Mouse (Mus musculus) embryonic facial prominence, embryonic 10.5 days (tissue): Measurements from ENCODE around the gene Snapc2. TPM values are rescaled to one million over a fixed set of nuclear protein-coding genes. Genes with fewer than 3 reads are reported as not detected.

Experiments
- DNase-seq: peaks from one replicate; pipeline ENCODE4 v3.0.0-alpha.2; 2017; ENCODE audit warnings: low spot score
- H3K27ac ChIP-seq: fragments of 300-500 bp; sonication (generic); replicated peaks from 2 replicates; pipeline ENCODE4 v1.5.1; 2016; ENCODE audit warnings: mild to moderate bottlenecking
- H3K27me3 ChIP-seq: fragments of 300-500 bp; sonication (generic); replicated peaks from 2 replicates; pipeline ENCODE4 v1.6.1; 2016; ENCODE audit warnings: low read depth, mild to moderate bottlenecking; ENCODE audit not compliant: poor library complexity, severe bottlenecking
- H3K36me3 ChIP-seq: fragments of 300-500 bp; sonication (generic); replicated peaks from 2 replicates; pipeline ENCODE4 v1.6.1; 2016; ENCODE audit warnings: mild to moderate bottlenecking, moderate library complexity
- H3K4me1 ChIP-seq: fragments of 300-500 bp; sonication (generic); 2 replicates; pipeline ENCODE4 v1.6.1; 2016
- H3K4me3 ChIP-seq: fragments of 300-500 bp; sonication (generic); 2 replicates; pipeline ENCODE4 v1.5.1; 2016; ENCODE audit warnings: mild to moderate bottlenecking, moderate library complexity
- H3K9me3 ChIP-seq: fragments of 300-500 bp; sonication (generic); 2 replicates; pipeline ENCODE4 v1.6.1; 2016; ENCODE audit warnings: mild to moderate bottlenecking
- WGBS: fragments of 180-500 bp; shearing (Covaris S2); methylation state at CpG from one replicate; pipeline ENCODE4 v1.1.7; 2016; 5-methylcytosine and 5-hydroxymethylcytosine counted together
- polyA plus RNA-seq: library from polyadenylated mRNA; unstranded; fragments of >200 nt; fragmentation: Nextera tagmentation; extraction: Ambion mirVana; gene quantifications from 2 replicates; pipeline ENCODE4 v1.2.1, GENCODE M21; 2016

The Snapc2 gene
- polyA plus RNA-seq, 1 experiment from 2014 or later = 62.3 TPM

GRCm38 (mm10) chr8:4259805-4260170, 6.9 kb downstream of the Snapc2 start:
- no peaks in the 10 kb centered on the region for H3K9me3 ChIP-seq
- peak overlapping the region; percentile 93 for H3K4me3 ChIP-seq
- WGBS = 84% methylated on average over 4 of the region's 4 CpGs
- no peak for DNase-seq
- peaks cover 28% of the 10 kb centered on the region for H3K4me1 ChIP-seq
- no peaks in the 10 kb centered on the region for H3K27me3 ChIP-seq
- H3K27ac ChIP-seq = peak overlapping the region; percentile 98
- peaks cover 86% of the 10 kb centered on the region for H3K36me3 ChIP-seq

GRCm38 (mm10) chr8:4263105-4263791, 10.4 kb downstream of the Snapc2 start:
- Histone ChIP-seq H3K27ac (no peak overlapping the region), H3K9me3 (no peaks in the 10 kb centered on the region), H3K36me3 (peaks cover 87% of the 10 kb centered on the region), H3K4me1 (peaks cover 12% of the 10 kb centered on the region), H3K4me3 (no peak overlapping the region), H3K27me3 (no peaks in the 10 kb centered on the region)
- DNase-seq = no peak
- 90% methylated on average over 8 of the region's 8 CpGs for WGBS

- Histone ChIP-seq H3K27ac (no peak overlapping the region), H3K4me1 (no peaks in the 10 kb centered on the region), H3K4me3 (no peak overlapping the region), H3K36me3 (peaks cover 100% of the 10 kb centered on the region), H3K9me3 (no peaks in the 10 kb centered on the region), H3K27me3 (no peaks in the 10 kb centered on the region)
- DNase-seq = no peak
- WGBS = 91% methylated on average over 15 of the region's 15 CpGs
These were observed 12.5 kb downstream of the Snapc2 start for GRCm38 (mm10) chr8:4265160-4265914.

GRCm38 (mm10) chr8:4267627-4268026, 14.7 kb downstream of the Snapc2 start:
- Histone ChIP-seq H3K36me3 (peaks cover 100% of the 10 kb centered on the region), H3K27me3 (no peaks in the 10 kb centered on the region), H3K4me3 (no peak overlapping the region), H3K4me1 (no peaks in the 10 kb centered on the region), H3K9me3 (no peaks in the 10 kb centered on the region), H3K27ac (no peak overlapping the region)
- WGBS = 75% methylated on average over 15 of the region's 15 CpGs
- DNase-seq = peak; percentile 49

- H3K27me3 ChIP-seq = no peaks in the 10 kb centered on the region
- 91% methylated on average over 6 of the region's 6 CpGs for WGBS
- no peak for DNase-seq
- H3K4me1 ChIP-seq = peaks cover 2% of the 10 kb centered on the region
- no peak overlapping the region for H3K4me3 ChIP-seq
- H3K36me3 ChIP-seq = peaks cover 95% of the 10 kb centered on the region
- no peak overlapping the region for H3K27ac ChIP-seq
- H3K9me3 ChIP-seq = no peaks in the 10 kb centered on the region
These were observed 16.7 kb downstream of the Snapc2 start for GRCm38 (mm10) chr8:4269609-4270008.

- peak; percentile 96 for DNase-seq
- WGBS = under 1% methylated on average over 39 of the region's 39 CpGs
- Histone ChIP-seq H3K4me1 (peaks cover 8% of the 10 kb centered on the region), H3K4me3 (peak within 1 kb of the TSS; percentile 88), H3K36me3 (peaks cover 36% of the 10 kb centered on the region), H3K9me3 (no peaks in the 10 kb centered on the region), H3K27me3 (no peaks in the 10 kb centered on the region), H3K27ac (peak within 1 kb of the TSS; percentile 89)
These were observed 22.6 kb downstream of the Snapc2 start, which contains the start of gene Timm44 for GRCm38 (mm10) chr8:4275275-4276110. Gene Timm44 (minus strand): TSS chr8:4275913.

- 29% methylated on average over 9 of the region's 9 CpGs for WGBS
- peaks cover 8% of the 10 kb centered on the region for H3K4me1 ChIP-seq
- peaks cover 31% of the 10 kb centered on the region for H3K36me3 ChIP-seq
- no peaks in the 10 kb centered on the region for H3K9me3 ChIP-seq
- H3K27ac ChIP-seq = peak overlapping the region; percentile 89
- peak overlapping the region; percentile 88 for H3K4me3 ChIP-seq
- no peak for DNase-seq
- H3K27me3 ChIP-seq = no peaks in the 10 kb centered on the region
These were observed 23.2 kb downstream of the Snapc2 start for GRCm38 (mm10) chr8:4276111-4276465.

GRCm38 (mm10) chr8:4292738-4293137, 39.9 kb downstream of the Snapc2 start:
- no peaks in the 10 kb centered on the region for H3K9me3 ChIP-seq
- H3K4me1 ChIP-seq = no peaks in the 10 kb centered on the region
- no peaks in the 10 kb centered on the region for H3K27me3 ChIP-seq
- peaks cover 100% of the 10 kb centered on the region for H3K36me3 ChIP-seq
- 92% methylated on average over 5 of the region's 5 CpGs for WGBS
- H3K4me3 ChIP-seq = no peak overlapping the region
- H3K27ac ChIP-seq = no peak overlapping the region
- no peak for DNase-seq

- H3K36me3 ChIP-seq = peaks cover 100% of the 10 kb centered on the region
- no peaks in the 10 kb centered on the region for H3K9me3 ChIP-seq
- H3K4me1 ChIP-seq = no peaks in the 10 kb centered on the region
- H3K27me3 ChIP-seq = no peaks in the 10 kb centered on the region
- H3K27ac ChIP-seq = no peak overlapping the region
- WGBS = 95% methylated on average over 4 of the region's 4 CpGs
- no peak overlapping the region for H3K4me3 ChIP-seq
- DNase-seq = no peak
These were observed 44.9 kb downstream of the Snapc2 start for GRCm38 (mm10) chr8:4297822-4298221.

GRCm38 (mm10) chr8:4304124-4304547, 51.3 kb downstream of the Snapc2 start:
- WGBS = 83% methylated on average over 3 of the region's 3 CpGs
- Histone ChIP-seq H3K9me3 (no peaks in the 10 kb centered on the region), H3K27ac (no peak overlapping the region), H3K36me3 (peaks cover 100% of the 10 kb centered on the region), H3K27me3 (no peaks in the 10 kb centered on the region), H3K4me3 (no peak overlapping the region), H3K4me1 (no peaks in the 10 kb centered on the region)
- no peak for DNase-seq
